Mouse (Mus musculus) ES-E14 (cell line): ENCODE measurements at regions not wholly inside any gene's neighbourhood (a gene's known extent, or its start where the extent isn't known, plus 50 kb on each side); places are given as distances from the start of the nearest gene placed in this dataset.

Experiments used
- DNase-seq: peaks from one replicate; pipeline ENCODE4 v3.0.0-alpha.2; 2013; ENCODE audit warnings: low read depth, low spot score
- H3K27ac ChIP-seq: 2 replicates; pipeline ENCODE4 v1.5.1; 2012; ENCODE audit warnings: low read depth, mild to moderate bottlenecking, low read length, moderate library complexity, mixed read lengths; ENCODE audit not compliant: poor library complexity, insufficient read depth, severe bottlenecking
- H3K36me3 ChIP-seq: 2 replicates; pipeline ENCODE4 v1.6.1; 2012; ENCODE audit warnings: mild to moderate bottlenecking, low read length, moderate library complexity, mixed read lengths; ENCODE audit not compliant: control insufficient read depth, poor library complexity, insufficient read depth, severe bottlenecking
- H3K4me1 ChIP-seq, 2 experiments: fragments of 150-350 bp in 1 of 2; sonication (generic) in 1 of 2; 2 replicates each; pipeline ENCODE4 v1.6.1; 2012; ENCODE audit warnings: low read length in 2 of 2, mild to moderate bottlenecking in 1 of 2, mixed read lengths in 1 of 2; ENCODE audit not compliant: control insufficient read depth in 2 of 2, insufficient read depth in 2 of 2, poor library complexity in 1 of 2
- H3K4me3 ChIP-seq, 2 experiments: fragments of 150-350 bp in 1 of 2; sonication (generic) in 1 of 2; 2 replicates each; pipeline ENCODE4 v1.5.1; 2012; ENCODE audit warnings: low read length in 2 of 2, low read depth in 1 of 2, mild to moderate bottlenecking in 1 of 2, mixed read lengths in 1 of 2; ENCODE audit not compliant: insufficient read depth in 1 of 2, poor library complexity in 1 of 2, severe bottlenecking in 1 of 2
- H3K9ac ChIP-seq: 2 replicates; pipeline ENCODE4 v1.6.1; 2012; ENCODE audit warnings: low read depth, mild to moderate bottlenecking, low read length, mixed read lengths; ENCODE audit not compliant: poor library complexity, insufficient read depth, severe bottlenecking
- H3K9me3 ChIP-seq: fragments of 150-350 bp; sonication (generic); 2 replicates; pipeline ENCODE4 v1.6.1; 2012; ENCODE audit warnings: low read depth, mild to moderate bottlenecking, low read length; ENCODE audit not compliant: control insufficient read depth, insufficient read depth
- CHD2 ChIP-seq: IDR thresholded peaks from 2 replicates; pipeline ENCODE4 v1.6.1; 2014; ENCODE audit warnings: mild to moderate bottlenecking, low read depth, low read length, inconsistent platforms
- HCFC1 ChIP-seq: IDR thresholded peaks from 2 replicates; pipeline ENCODE4 v1.6.1; 2012; ENCODE audit warnings: low read length, inconsistent platforms, borderline replicate concordance; ENCODE audit not compliant: insufficient read depth
- MAFK ChIP-seq: IDR thresholded peaks from 2 replicates; pipeline ENCODE4 v1.6.1; 2014; ENCODE audit warnings: mild to moderate bottlenecking, low read depth, low read length, inconsistent platforms; ENCODE audit not compliant: insufficient read depth
- ZC3H11A ChIP-seq: IDR thresholded peaks from 2 replicates; pipeline ENCODE4 v1.6.1; 2012; ENCODE audit warnings: low read depth, mild to moderate bottlenecking, inconsistent platforms, low read length, borderline replicate concordance
- ZNF384 ChIP-seq: IDR thresholded peaks from 2 replicates; pipeline ENCODE4 v1.6.1; 2012; ENCODE audit warnings: low read depth, low read length, inconsistent platforms
- in situ Hi-C, 2 experiments: fragments of 600-800 bp; cut with MboI; formaldehyde crosslinking; loops; one replicate each; pipeline ENCODE4 v1.15.1; 2025; ENCODE audit warnings: low sequenced_read_pairs in 2 of 2, inconsistent platforms in 1 of 2; ENCODE audit not compliant: unreplicated experiment in 2 of 2

GRCm38 (mm10) chr4:124302950-124303349 is 307.7 kb downstream of the 3100002H09Rik start:
- in situ Hi-C loops = no loop called here
- no peak overlapping the region for H3K4me3 ChIP-seq
- H3K36me3 ChIP-seq = no peaks in the 10 kb centered on the region
- DNase-seq = no peak
- TF ChIP-seq HCFC1 = no peak
- TF ChIP-seq ZNF384 = no peak
- TF ChIP-seq MAFK = no peak
- no peak for TF ChIP-seq CHD2
- no peak for TF ChIP-seq ZC3H11A
- H3K27ac ChIP-seq = no peak overlapping the region
- H3K9me3 ChIP-seq = no peaks in the 10 kb centered on the region
- no peaks in the 10 kb centered on the region for H3K4me1 ChIP-seq
- H3K9ac ChIP-seq = no peak overlapping the region

- Histone ChIP-seq H3K27ac (no peak overlapping the region), H3K9ac (no peak overlapping the region), H3K4me3 (no peak overlapping the region), H3K36me3 (no peaks in the 10 kb centered on the region), H3K4me1 (no peaks in the 10 kb centered on the region), H3K9me3 (no peaks in the 10 kb centered on the region)
- no peak for TF ChIP-seq ZC3H11A
- no peak for TF ChIP-seq CHD2
- no peak for TF ChIP-seq ZNF384
- no peak for TF ChIP-seq MAFK
- no peak for TF ChIP-seq HCFC1
- no peak for DNase-seq
- in situ Hi-C loops = no loop called here
Observed at GRCm38 (mm10) chr4:124298667-124299437, 311.8 kb downstream of the 3100002H09Rik start.

- H3K9ac ChIP-seq = no peak overlapping the region
- no peak for DNase-seq
- H3K4me3 ChIP-seq = no peak overlapping the region
- TF ChIP-seq MAFK (no peak), ZC3H11A (no peak), ZNF384 (no peak), CHD2 (no peak), HCFC1 (no peak)
- in situ Hi-C loops = no loop called here
- H3K36me3 ChIP-seq = no peaks in the 10 kb centered on the region
- H3K9me3 ChIP-seq = no peaks in the 10 kb centered on the region
- H3K4me1 ChIP-seq = peaks cover 0 to 2% of the 10 kb centered on the region in 2 experiments; a peak in 1 of 4 replicates
- H3K27ac ChIP-seq = no peak overlapping the region
Observed at GRCm38 (mm10) chr4:124292254-124292653, 318.3 kb downstream of the 3100002H09Rik start.

- in situ Hi-C loops = no loop called here
- TF ChIP-seq MAFK = no peak
- no peak for TF ChIP-seq CHD2
- TF ChIP-seq HCFC1 = no peak
- TF ChIP-seq ZNF384 = no peak
- no peak for TF ChIP-seq ZC3H11A
- H3K27ac ChIP-seq = no peak overlapping the region
- H3K9me3 ChIP-seq = no peaks in the 10 kb centered on the region
- H3K9ac ChIP-seq = no peak overlapping the region
- H3K36me3 ChIP-seq = no peaks in the 10 kb centered on the region
- no peak overlapping the region for H3K4me3 ChIP-seq
- H3K4me1 ChIP-seq = peaks cover 0 to 2% of the 10 kb centered on the region in 2 experiments; a peak in 1 of 4 replicates
- no peak for DNase-seq
Observed at GRCm38 (mm10) chr4:124291767-124292166, 318.8 kb downstream of the 3100002H09Rik start.

- Histone ChIP-seq H3K9me3 (no peaks in the 10 kb centered on the region), H3K4me1 (peaks cover 0 to 2% of the 10 kb centered on the region in 2 experiments; a peak in 1 of 4 replicates), H3K36me3 (no peaks in the 10 kb centered on the region), H3K9ac (no peak overlapping the region), H3K27ac (no peak overlapping the region), H3K4me3 (no peak overlapping the region)
- no peak for DNase-seq
- in situ Hi-C loops = no loop called here
- TF ChIP-seq HCFC1 (no peak), CHD2 (no peak), ZNF384 (no peak)
Observed at GRCm38 (mm10) chr4:124287471-124287870, 323.1 kb downstream of the 3100002H09Rik start.
